Mouse (Mus musculus): ENCODE measurements around the gene Slc35e3.

Slc35e3 gene

GRCm38 (mm10) chr10:117687018-117687417 is 59.1 kb downstream of the Slc35e3 start:
- CTCF ChIA-PET: interaction anchor here (0.5 kb wide), 1 partner anchor 30 kb away, joined by 4 read pairs; no protein-coding TSS in a partner anchor

GRCm38 (mm10) chr10:117685849-117686591 is 60.1 kb downstream of the Slc35e3 start:
- CTCF ChIA-PET: interaction anchor here (0.5 to 0.7 kb wide), 3 partner anchors 232 to 1471 kb away, joined by 3 to 6 read pairs (median 3); no protein-coding TSS in a partner anchor

GRCm38 (mm10) chr10:117685171-117685848 is 60.9 kb downstream of the Slc35e3 start:
- CTCF ChIA-PET: interaction anchor here (0.7 kb wide), 2 partner anchors 232 to 1471 kb away, joined by 3 to 6 read pairs; no protein-coding TSS in a partner anchor

- CTCF ChIA-PET: interaction anchor here (0.5 kb wide), 1 partner anchor 544 kb away, joined by 3 read pairs; no protein-coding TSS in a partner anchor
Measured at GRCm38 (mm10) chr10:117684298-117685170, 61.6 kb downstream of the Slc35e3 start.

- CTCF ChIA-PET: interaction anchor here (0.5 kb wide), 1 partner anchor 544 kb away, joined by 3 read pairs; no protein-coding TSS in a partner anchor
Measured at GRCm38 (mm10) chr10:117683734-117684037, 62.5 kb downstream of the Slc35e3 start.

All from spleen, embryonic (tissue).